ENCODE assay signal across 35 mouse cellular contexts in genomic region chr10:94562991-94563390, GRCm38 (mm10).
"Had no signal": no experiment of that assay in that cellular context is flagged by ENCODE, and none has a peak within 500 bp of the region (broad histone marks: within the 10 kb centered on the region; RNA-seq: fewer than 3 reads in every experiment).

No protein-coding gene starts in this region.

- H3K27me3 ChIP-seq: heart, embryonic 12.5 days; heart, embryonic 13.5 days; heart, embryonic 15.5 days; hindbrain, embryonic 12.5 days; hindbrain, embryonic 13.5 days; hindbrain, embryonic 15.5 days; intestine, embryonic 15.5 days; kidney, embryonic 15.5 days had no signal

- H3K27ac ChIP-seq: heart, embryonic 10.5 days; heart, embryonic 13.5 days; heart, embryonic 15.5 days; hindbrain, embryonic 10.5 days; hindbrain, embryonic 12.5 days; hindbrain, embryonic 13.5 days; hindbrain, embryonic 14.5 days; hindbrain, embryonic 15.5 days; hindbrain, postnatal 0 days; intestine, embryonic 15.5 days; kidney, embryonic 15.5 days; kidney, postnatal 0 days; layer of hippocampus, adult 2 months had no signal

- H3K9me3 ChIP-seq: heart, embryonic 10.5 days; heart, embryonic 12.5 days; heart, embryonic 13.5 days; heart, embryonic 15.5 days; hindbrain, embryonic 10.5 days; hindbrain, embryonic 12.5 days; hindbrain, embryonic 13.5 days; hindbrain, embryonic 15.5 days; intestine, embryonic 15.5 days; kidney, embryonic 15.5 days had no signal

- H3K4me2 ChIP-seq: heart, embryonic 11.5 days; heart, embryonic 12.5 days; heart, embryonic 13.5 days; heart, embryonic 15.5 days; hindbrain, embryonic 12.5 days; hindbrain, embryonic 13.5 days; hindbrain, embryonic 14.5 days; hindbrain, embryonic 15.5 days; intestine, embryonic 15.5 days; kidney, embryonic 15.5 days had no signal

- H3K4me1 ChIP-seq: intestine, embryonic 15.5 days had no signal

- DNase-seq: heart, postnatal 10 days; heart, postnatal 14 days; heart, postnatal 36 days; heart, postnatal 4 days; kidney, adult 11 months; kidney, adult 18-20 months; kidney, adult 2 months; kidney, adult 8-10 months; kidney, adult 9 months; kidney, postnatal 10 days; kidney, postnatal 14 days; kidney, postnatal 25 days; kidney, postnatal 36 days; kidney, postnatal 4 days; layer of hippocampus, adult 9-11 months; layer of hippocampus, postnatal 36 days had no signal

- H3K4me3 ChIP-seq: heart, embryonic 10.5 days; heart, embryonic 12.5 days; heart, embryonic 13.5 days; heart, embryonic 15.5 days; hindbrain, embryonic 10.5 days; hindbrain, embryonic 12.5 days; hindbrain, embryonic 13.5 days; hindbrain, embryonic 15.5 days; intestine, embryonic 15.5 days; kidney, embryonic 15.5 days; layer of hippocampus, adult 2 months had no signal

- ATAC-seq: hindbrain, embryonic 16.5 days; hindbrain, postnatal 0 days; inflammation-experienced regulatory T-cells, adult 6 months; intestine, embryonic 15.5 days; intestine, embryonic 16.5 days; intestine, postnatal 0 days had no signal

- H3K9ac ChIP-seq: heart, embryonic 12.5 days; heart, embryonic 13.5 days; heart, embryonic 15.5 days; hindbrain, embryonic 12.5 days; hindbrain, embryonic 13.5 days; hindbrain, embryonic 14.5 days; hindbrain, embryonic 15.5 days; intestine, embryonic 15.5 days; kidney, embryonic 15.5 days had no signal

- H3K36me3 ChIP-seq: heart, embryonic 10.5 days; heart, embryonic 12.5 days; heart, embryonic 13.5 days; heart, embryonic 15.5 days; hindbrain, embryonic 10.5 days; hindbrain, embryonic 12.5 days; hindbrain, embryonic 13.5 days; hindbrain, embryonic 15.5 days; intestine, embryonic 15.5 days; kidney, embryonic 15.5 days had no signal
